Mouse (Mus musculus) liver, adult 2 months (tissue): ENCODE measurements around the gene 2900011O08Rik.

Source experiments
- CTCF ChIP-seq: fragments of 200-500 bp; IDR thresholded peaks from 2 replicates; pipeline ENCODE4 v1.5.1; 2011; ENCODE audit warnings: low read depth, low read length, control low read depth
- POLR2A ChIP-seq: fragments of 200-500 bp; IDR thresholded peaks from 2 replicates; pipeline ENCODE4 v1.6.1; 2011; ENCODE audit warnings: low read length, control low read depth; ENCODE audit not compliant: insufficient read depth; ENCODE audit errors: extremely low read depth

GRCm38 (mm10) chr16:13969096-13969495 is 17.3 kb upstream of the 2900011O08Rik start:
- TF ChIP-seq POLR2A: no peak
- TF ChIP-seq CTCF: no peak
